Mouse (Mus musculus): ENCODE measurements at regions not wholly inside any gene's neighbourhood (a gene's known extent, or its start where the extent isn't known, plus 50 kb on each side); places are given as distances from the start of the nearest gene placed in this dataset.

DNA sequence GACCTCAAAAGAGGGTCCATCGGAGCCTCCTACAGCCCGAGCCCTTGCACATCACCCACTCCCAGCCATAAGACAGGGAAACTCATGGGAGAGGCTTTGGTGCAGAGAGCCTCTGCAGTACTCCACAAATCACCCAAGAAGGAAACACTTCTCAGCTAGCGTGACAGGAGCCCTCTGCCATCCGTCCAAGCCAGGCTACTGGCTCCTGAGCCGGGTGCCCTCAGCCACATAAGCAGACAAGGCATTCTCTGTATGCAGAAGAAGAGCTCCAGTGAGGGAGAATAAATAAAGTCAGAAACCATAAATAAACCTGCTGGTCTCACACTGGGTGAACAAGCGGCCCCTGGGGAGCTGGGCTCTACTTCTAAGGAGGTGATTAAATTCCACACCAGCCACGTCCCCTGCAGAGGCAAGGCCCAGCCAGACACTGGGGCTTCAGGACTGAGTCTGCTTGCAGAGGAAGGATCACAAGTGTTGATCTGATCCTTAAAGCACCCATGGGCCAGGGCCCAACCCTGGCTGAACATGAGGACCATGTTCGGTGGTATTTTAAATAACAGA is 243.0 kb upstream of the Mocs1 start:
- Histone ChIP-seq H3K4me1 (no peaks in the 10 kb centered on the region), H3K9me3 (no peaks in the 10 kb centered on the region), H3K27me3 (no peaks in the 10 kb centered on the region), H3K27ac (no peak overlapping the region), H3K9ac (no peak overlapping the region), H3K36me3 (no peaks in the 10 kb centered on the region), H3K4me2 (no peak overlapping the region), H3K4me3 (no peak overlapping the region)
- WGBS, result 51% methylated on average over 8 of the region's 8 CpGs
- ATAC-seq (ENCODE audit: insufficient number of reproducible peaks, low FRiP score, low TSS enrichment, low read depth), result no peak

DNA sequence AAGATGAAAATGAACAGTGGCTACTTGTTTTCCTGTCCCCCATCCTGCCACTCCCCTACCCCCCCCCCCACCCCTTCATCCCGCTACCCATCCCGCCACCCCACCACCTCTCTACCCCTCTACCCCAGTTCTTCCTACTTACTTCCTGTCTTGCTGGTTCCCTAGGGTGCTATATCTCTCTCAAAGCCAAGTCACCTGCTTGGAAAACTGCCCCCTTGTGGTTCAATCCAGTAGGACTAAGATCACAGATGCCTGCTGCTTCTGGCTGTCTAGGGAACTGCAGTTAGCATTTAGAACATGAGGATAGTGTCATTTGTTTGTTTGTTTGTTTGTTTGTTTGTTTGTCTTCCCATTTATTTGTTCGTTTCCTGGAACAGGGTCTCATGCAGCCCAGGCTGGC is 238.4 kb upstream of the Mocs1 start:
- no peak overlapping the region for H3K4me3 ChIP-seq
- H3K9me3 ChIP-seq, result no peaks in the 10 kb centered on the region
- H3K36me3 ChIP-seq, result no peaks in the 10 kb centered on the region
- ATAC-seq (ENCODE audit: insufficient number of reproducible peaks, low FRiP score, low TSS enrichment, low read depth), result no peak
- H3K4me1 ChIP-seq, result 0 out of 2 replicates have a peak, but pooled peaks cover 5% of the 10 kb centered on the region
- no peaks in the 10 kb centered on the region for H3K27me3 ChIP-seq
- H3K9ac ChIP-seq, result no peak overlapping the region
- H3K4me2 ChIP-seq, result no peak overlapping the region
- 36% methylated on average over 3 of the region's 3 CpGs for WGBS
- no peak overlapping the region for H3K27ac ChIP-seq

DNA sequence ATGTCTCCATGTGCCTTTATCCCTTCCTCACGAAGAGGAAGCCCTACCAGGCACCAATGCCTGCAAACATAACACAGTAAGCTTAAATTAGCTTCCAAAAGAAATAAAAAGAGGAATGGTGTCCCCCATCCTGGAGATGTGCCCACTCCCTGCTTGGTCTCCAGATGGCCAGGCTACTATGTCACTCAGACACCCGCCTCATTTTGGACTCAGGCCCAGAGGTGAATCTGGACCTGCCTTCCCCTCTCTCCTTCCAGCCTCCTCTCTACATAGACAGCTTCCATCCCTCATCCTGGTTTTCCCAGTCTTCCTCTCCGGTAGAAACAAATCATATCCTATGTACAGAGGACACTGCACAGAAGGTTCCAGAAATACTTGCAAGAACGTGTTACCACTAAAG is 237.8 kb upstream of the Mocs1 start:
- Histone ChIP-seq H3K4me2 (no peak overlapping the region), H3K36me3 (no peaks in the 10 kb centered on the region), H3K9me3 (no peaks in the 10 kb centered on the region), H3K4me3 (no peak overlapping the region), H3K9ac (no peak overlapping the region), H3K4me1 (0 out of 2 replicates have a peak, but pooled peaks cover 5% of the 10 kb centered on the region), H3K27ac (no peak overlapping the region), H3K27me3 (no peaks in the 10 kb centered on the region)
- WGBS, result 52% methylated on average over 4 of the region's 4 CpGs
- no peak for ATAC-seq (ENCODE audit: insufficient number of reproducible peaks, low FRiP score, low TSS enrichment, low read depth)

- Histone ChIP-seq H3K4me1 (peaks cover 6% of the 10 kb centered on the region), H3K27ac (no peak overlapping the region)
- 23% methylated on average over 8 of the region's 8 CpGs for WGBS
Measured at GRCm38 (mm10) chr17:49196046-49196684, 232.0 kb upstream of the Mocs1 start.

GRCm38 (mm10) chr17:49201495-49201894 is 226.7 kb upstream of the Mocs1 start:
- H3K9ac ChIP-seq, result no peak overlapping the region
- 80% methylated on average over 3 of the region's 3 CpGs for WGBS
- H3K4me1 ChIP-seq, result no peaks in the 10 kb centered on the region
- no peak overlapping the region for H3K4me2 ChIP-seq
- H3K36me3 ChIP-seq, result no peaks in the 10 kb centered on the region
- no peaks in the 10 kb centered on the region for H3K27me3 ChIP-seq
- no peak overlapping the region for H3K4me3 ChIP-seq
- ATAC-seq (ENCODE audit: insufficient number of reproducible peaks, low FRiP score, low TSS enrichment, low read depth), result no peak
- no peak overlapping the region for H3K27ac ChIP-seq
- no peaks in the 10 kb centered on the region for H3K9me3 ChIP-seq

More at GRCm38 (mm10) chr17:49196046-49196684, 232.0 kb upstream of the Mocs1 start:
- Histone ChIP-seq H3K36me3 (no peaks in the 10 kb centered on the region), H3K4me2 (no peak overlapping the region), H3K9ac (no peak overlapping the region), H3K9me3 (no peaks in the 10 kb centered on the region), H3K4me3 (no peak overlapping the region), H3K27me3 (no peaks in the 10 kb centered on the region)
- no peak for ATAC-seq (ENCODE audit: insufficient number of reproducible peaks, low FRiP score, low TSS enrichment, low read depth)

GRCm38 (mm10) chr17:49205095-49205494 is 223.1 kb upstream of the Mocs1 start:
- H3K4me2 ChIP-seq, result no peak overlapping the region
- no peak overlapping the region for H3K9ac ChIP-seq
- WGBS, result 18% methylated on average over 5 of the region's 5 CpGs
- H3K27me3 ChIP-seq, result no peaks in the 10 kb centered on the region
- no peaks in the 10 kb centered on the region for H3K4me1 ChIP-seq
- no peak overlapping the region for H3K4me3 ChIP-seq
- no peaks in the 10 kb centered on the region for H3K36me3 ChIP-seq
- ATAC-seq (ENCODE audit: insufficient number of reproducible peaks, low FRiP score, low TSS enrichment, low read depth), result no peak
- no peak overlapping the region for H3K27ac ChIP-seq
- H3K9me3 ChIP-seq, result no peaks in the 10 kb centered on the region

DNA sequence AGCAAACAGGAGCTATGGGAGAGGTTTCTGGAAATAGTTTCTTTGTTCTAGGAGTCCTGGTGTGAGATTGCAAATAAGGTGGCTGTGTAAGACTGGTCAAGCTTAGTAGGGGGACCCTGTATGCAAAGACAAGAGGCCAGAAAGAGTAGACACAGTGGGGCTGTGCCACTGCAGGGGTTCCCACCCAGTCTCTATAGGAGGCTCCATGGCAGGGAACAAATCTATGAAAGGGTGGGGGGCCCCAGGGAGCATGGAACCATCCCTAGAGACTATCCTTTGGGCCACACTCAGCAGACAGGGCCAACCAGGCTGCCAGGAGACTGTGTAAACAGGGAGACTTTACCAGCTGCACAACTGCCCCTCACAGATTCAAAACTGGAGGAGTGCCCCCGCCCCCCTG is 222.6 kb upstream of the Mocs1 start:
- ATAC-seq (ENCODE audit: insufficient number of reproducible peaks, low FRiP score, low TSS enrichment, low read depth), result 0 out of 2 replicates have a peak, but pooled peaks have one; percentile 14
- WGBS, result 72% methylated on average over 1 of the region's 1 CpGs
- Histone ChIP-seq H3K9ac (no peak overlapping the region), H3K9me3 (no peaks in the 10 kb centered on the region), H3K4me1 (no peaks in the 10 kb centered on the region), H3K4me2 (no peak overlapping the region), H3K36me3 (no peaks in the 10 kb centered on the region), H3K4me3 (no peak overlapping the region), H3K27ac (no peak overlapping the region), H3K27me3 (no peaks in the 10 kb centered on the region)

GRCm38 (mm10) chr17:49206708-49207107 is 221.5 kb upstream of the Mocs1 start:
- H3K9me3 ChIP-seq, result no peaks in the 10 kb centered on the region
- ATAC-seq (ENCODE audit: insufficient number of reproducible peaks, low FRiP score, low TSS enrichment, low read depth), result no peak
- no peak overlapping the region for H3K27ac ChIP-seq
- 56% methylated on average over 9 of the region's 9 CpGs for WGBS
- no peak overlapping the region for H3K4me3 ChIP-seq
- H3K9ac ChIP-seq, result no peak overlapping the region
- no peaks in the 10 kb centered on the region for H3K27me3 ChIP-seq
- no peak overlapping the region for H3K4me2 ChIP-seq
- no peaks in the 10 kb centered on the region for H3K4me1 ChIP-seq
- H3K36me3 ChIP-seq, result no peaks in the 10 kb centered on the region

- Histone ChIP-seq H3K9me3 (no peaks in the 10 kb centered on the region), H3K4me1 (no peaks in the 10 kb centered on the region), H3K36me3 (no peaks in the 10 kb centered on the region), H3K27me3 (no peaks in the 10 kb centered on the region), H3K9ac (no peak overlapping the region), H3K27ac (no peak overlapping the region), H3K4me2 (no peak overlapping the region), H3K4me3 (no peak overlapping the region)
- no peak for ATAC-seq (ENCODE audit: insufficient number of reproducible peaks, low FRiP score, low TSS enrichment, low read depth)
- WGBS, result 74% methylated on average over 10 of the region's 10 CpGs
Measured at GRCm38 (mm10) chr17:49208315-49208820, 219.8 kb upstream of the Mocs1 start.

DNA sequence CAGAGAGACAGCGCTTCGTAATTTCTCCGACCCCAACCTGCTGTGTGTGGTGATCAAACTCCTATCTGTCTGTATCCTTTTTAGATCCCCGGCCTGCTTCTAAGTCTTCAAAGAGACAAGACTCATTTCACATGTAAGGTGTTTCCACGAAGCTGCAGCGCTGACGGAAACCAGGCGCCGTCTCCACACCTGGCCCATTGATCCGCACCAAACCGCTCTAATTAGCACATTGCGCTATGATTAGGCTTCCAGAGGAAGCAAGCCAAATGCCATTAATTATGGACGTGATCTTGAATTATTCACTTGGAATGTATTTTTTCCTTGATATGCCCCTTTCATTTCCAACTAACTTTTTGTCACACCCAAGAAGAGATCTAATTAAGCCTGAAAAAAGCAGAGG is 215.2 kb upstream of the Mocs1 start:
- ATAC-seq (ENCODE audit: insufficient number of reproducible peaks, low FRiP score, low TSS enrichment, low read depth), result no peak
- H3K36me3 ChIP-seq, result no peaks in the 10 kb centered on the region
- H3K4me2 ChIP-seq, result no peak overlapping the region
- WGBS, result 60% methylated on average over 13 of the region's 13 CpGs
- no peaks in the 10 kb centered on the region for H3K4me1 ChIP-seq
- no peak overlapping the region for H3K4me3 ChIP-seq
- no peak overlapping the region for H3K27ac ChIP-seq
- H3K27me3 ChIP-seq, result no peaks in the 10 kb centered on the region
- no peak overlapping the region for H3K9ac ChIP-seq
- H3K9me3 ChIP-seq, result no peaks in the 10 kb centered on the region

DNA sequence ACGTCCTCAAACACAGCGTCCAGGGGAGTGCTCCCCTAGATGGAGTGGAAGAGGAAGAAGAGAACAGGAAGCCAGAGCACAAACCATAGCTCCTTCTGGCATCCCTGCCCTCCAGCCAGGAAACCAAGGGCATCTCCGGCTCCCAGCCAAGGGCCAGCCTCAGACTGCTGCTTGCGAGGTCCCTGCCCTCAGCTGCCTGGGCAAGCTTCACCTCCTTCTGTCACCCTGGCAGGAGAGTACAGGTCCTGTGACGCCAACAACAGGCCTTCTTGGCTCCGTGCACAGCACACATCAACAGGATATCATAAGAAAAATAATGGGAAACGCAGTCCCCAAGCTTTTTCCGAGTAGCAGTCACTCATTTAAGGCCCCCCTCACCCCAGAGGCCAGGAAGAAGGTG is 212.9 kb upstream of the Mocs1 start:
- Histone ChIP-seq H3K27ac (no peak overlapping the region), H3K9ac (no peak overlapping the region), H3K9me3 (no peaks in the 10 kb centered on the region), H3K4me1 (no peaks in the 10 kb centered on the region), H3K27me3 (no peaks in the 10 kb centered on the region), H3K4me3 (no peak overlapping the region), H3K36me3 (no peaks in the 10 kb centered on the region), H3K4me2 (no peak overlapping the region)
- 81% methylated on average over 8 of the region's 8 CpGs for WGBS
- ATAC-seq (ENCODE audit: insufficient number of reproducible peaks, low FRiP score, low TSS enrichment, low read depth), result no peak

- Histone ChIP-seq H3K9ac (no peak overlapping the region), H3K4me1 (no peaks in the 10 kb centered on the region), H3K4me3 (no peak overlapping the region), H3K36me3 (no peaks in the 10 kb centered on the region), H3K4me2 (no peak overlapping the region), H3K27ac (no peak overlapping the region), H3K27me3 (no peaks in the 10 kb centered on the region; the same call in 1 of the 2 replicates), H3K9me3 (no peaks in the 10 kb centered on the region)
- no peak for ATAC-seq (ENCODE audit: insufficient number of reproducible peaks, low FRiP score, low TSS enrichment, low read depth)
- 62% methylated on average over 4 of the region's 4 CpGs for WGBS
Measured at GRCm38 (mm10) chr17:49219512-49220197, 208.5 kb upstream of the Mocs1 start.
